ENCODE assay signal across 28 mouse cellular contexts in the genomic region with DNA sequence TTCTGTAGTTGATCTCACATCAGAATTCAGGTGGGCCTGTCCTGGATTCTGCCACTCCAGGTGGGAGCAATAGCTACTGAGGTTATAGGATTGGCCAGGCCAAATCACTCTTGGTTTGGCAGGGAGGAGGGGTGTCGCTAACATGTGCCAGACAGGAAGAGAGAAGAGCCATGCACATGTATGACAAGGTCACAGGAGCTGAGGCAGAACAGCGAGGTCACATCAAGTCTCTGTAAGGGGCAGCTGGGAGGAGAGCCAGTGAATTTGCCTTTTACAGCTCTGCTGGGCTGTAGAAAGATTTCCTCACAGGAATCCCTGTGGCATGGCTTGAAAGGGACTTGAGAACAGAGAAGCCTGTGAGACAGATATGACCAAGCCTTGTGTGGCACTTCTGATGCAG.
A peak's percentile ranks its signal among the peaks of the same experiment; 100 is the strongest.
DNase-seq lines count a peak whose midpoint lies in the region; ATAC-seq and TF ChIP-seq lines count a peak whose summit lies in the region.
"Had no signal": no experiment of that assay in that cellular context is flagged by ENCODE, and none has a peak within 500 bp of the region (broad histone marks: within the 10 kb centered on the region; RNA-seq: fewer than 3 reads in every experiment).

No protein-coding gene starts in this region.

- peak; percentile 47; the same call in 1 of the 2 replicates for ATAC-seq in heart, postnatal 0 days (ENCODE audit: insufficient read depth, low read depth)
- ATAC-seq: forebrain, embryonic 15.5 days; hindbrain, embryonic 16.5 days; intestine, embryonic 15.5 days; Patski had no signal

- H3K27me3 ChIP-seq in heart, postnatal 0 days (ENCODE audit: control insufficient read depth, insufficient read depth, low read length), result peaks cover 11% of the 10 kb centered on the region; the same call in 1 of the 2 replicates
- H3K27me3 ChIP-seq in CH12.LX (replicated peaks), result no peaks in the 10 kb centered on the region
- H3K27me3 ChIP-seq: forebrain, embryonic 12.5 days; forebrain, embryonic 15.5 days; intestine, embryonic 15.5 days; Patski had no signal

- no peak for TF ChIP-seq EP300 in heart, postnatal 0 days (IDR thresholded peaks at IDR 0.05; ENCODE audit: low read depth)
- TF ChIP-seq EP300 in CH12.LX (IDR thresholded peaks at IDR 0.05; ENCODE audit: low read length), result no peak

- no peak for TF ChIP-seq CTCF in heart, postnatal 0 days (IDR thresholded peaks at IDR 0.05; ENCODE audit: low read depth)
- no peak for TF ChIP-seq CTCF in CH12.LX (conservative IDR thresholded peaks at IDR 0.05 in 1 of 2, IDR thresholded peaks at IDR 0.05 in 1 of 2; ENCODE audit: low read depth in 2 of 2, low read length in 2 of 2)

- in situ Hi-C loops in CH12.LX (cut with MboI; ENCODE audit: low pct_ligation_motif_present, low pct_unique_long_range_greater_than_20kb, low sequenced_read_pairs), result no loop called here

- H3K27ac ChIP-seq in heart, postnatal 0 days (ENCODE audit: low read depth), result 0 out of 2 replicates have a peak overlapping the region, but pooled peaks have one; percentile 0
- no peak overlapping the region for H3K27ac ChIP-seq in CH12.LX (ENCODE audit: insufficient read depth, low read depth)
- H3K27ac ChIP-seq: embryonic facial prominence, embryonic 10.5 days; embryonic facial prominence, embryonic 13.5 days; forebrain, embryonic 12.5 days; forebrain, embryonic 15.5 days; heart, adult 2 months; heart, embryonic 10.5 days; heart, embryonic 13.5 days; hindbrain, embryonic 10.5 days; hindbrain, embryonic 13.5 days; intestine, embryonic 15.5 days had no signal

- no peaks in the 10 kb centered on the region for H3K36me3 ChIP-seq in heart, postnatal 0 days (replicated peaks; ENCODE audit: control insufficient read depth, insufficient read depth, low read length)
- no peaks in the 10 kb centered on the region for H3K36me3 ChIP-seq in CH12.LX (replicated peaks in 1 of 2; ENCODE audit: control insufficient read depth in 1 of 2, insufficient read depth in 1 of 2, low read length in 1 of 2)
- H3K36me3 ChIP-seq: embryonic facial prominence, embryonic 10.5 days; embryonic facial prominence, embryonic 13.5 days; forebrain, embryonic 12.5 days; forebrain, embryonic 15.5 days; G1E; heart, embryonic 10.5 days; heart, embryonic 13.5 days; hindbrain, embryonic 10.5 days; hindbrain, embryonic 13.5 days; intestine, embryonic 15.5 days had no signal

- TF ChIP-seq RAD21 in CH12.LX (IDR thresholded peaks at IDR 0.05; ENCODE audit: low read depth, low read length), result no peak

- no peak for TF ChIP-seq POLR2A in CH12.LX (IDR thresholded peaks at IDR 0.05; ENCODE audit: low read depth, low read length)

- WGBS in heart, postnatal 0 days, result 54% methylated on average over 2 of the region's 2 CpGs

- no peak overlapping the region for H3K9ac ChIP-seq in heart, postnatal 0 days (replicated peaks; ENCODE audit: low read depth, low read length)
- H3K9ac ChIP-seq in CH12.LX (ENCODE audit: insufficient read depth, low read depth), result no peak overlapping the region
- H3K9ac ChIP-seq: embryonic facial prominence, embryonic 13.5 days; forebrain, embryonic 12.5 days; forebrain, embryonic 15.5 days; heart, embryonic 13.5 days; hindbrain, embryonic 13.5 days; intestine, embryonic 15.5 days had no signal

- no peak overlapping the region for H3K4me2 ChIP-seq in heart, postnatal 0 days (ENCODE audit: low read depth, low read length)
- H3K4me2 ChIP-seq in CH12.LX (ENCODE audit: insufficient read depth, low read depth, poor library complexity, severe bottlenecking), result 0 out of 2 replicates have a peak overlapping the region, but pooled peaks have one; percentile 21
- H3K4me2 ChIP-seq: embryonic facial prominence, embryonic 13.5 days; forebrain, embryonic 12.5 days; forebrain, embryonic 15.5 days; heart, embryonic 13.5 days; hindbrain, embryonic 13.5 days; intestine, embryonic 15.5 days had no signal

- no peak overlapping the region for H3K4me3 ChIP-seq in heart, postnatal 0 days (ENCODE audit: low read depth, low read length)
- H3K4me3 ChIP-seq in CH12.LX (replicated peaks in 1 of 3; ENCODE audit: low read depth in 2 of 3, low read length in 2 of 3, poor library complexity in 1 of 3), result no peak overlapping the region
- H3K4me3 ChIP-seq: embryonic facial prominence, embryonic 10.5 days; embryonic facial prominence, embryonic 13.5 days; erythroblast, embryonic 14.5 days; forebrain, embryonic 12.5 days; forebrain, embryonic 15.5 days; heart, adult 2 months; heart, embryonic 10.5 days; heart, embryonic 13.5 days; hindbrain, embryonic 10.5 days; hindbrain, embryonic 13.5 days; intestine, embryonic 15.5 days had no signal

- dilution Hi-C loops in CH12.LX (cut with MboI; ENCODE audit: extremely low pct_ligation_motif_present, extremely low pct_unique_long_range_greater_than_20kb, low sequenced_read_pairs), result no loop called here

- peak; percentile 51 for DNase-seq in adrenal gland, adult 2 months
- no peak for DNase-seq in adrenal gland, postnatal 4 days (ENCODE audit: low spot score in 2 of 2)
- DNase-seq in heart, postnatal 0 days (ENCODE audit: low spot score), result peak; percentile 22
- no peak for DNase-seq in heart, postnatal 4 days
- no peak for DNase-seq in CH12.LX (ENCODE audit: extremely low read depth)
- no peak for DNase-seq in yolk sac, embryonic 10.5 days (ENCODE audit: low spot score)
- DNase-seq: cerebellum, adult 11-12 months; cerebellum, adult 8-10 months; cerebellum, postnatal 10 days; cerebellum, postnatal 36 days; embryo, embryonic 11 days; gastrocnemius, postnatal 10 days; gastrocnemius, postnatal 36 days; heart, adult 2 months; kidney, adult 11 months had no signal

- no peaks in the 10 kb centered on the region for H3K9me3 ChIP-seq in heart, postnatal 0 days (replicated peaks; ENCODE audit: control insufficient read depth, low read length)
- H3K9me3 ChIP-seq in CH12.LX (replicated peaks; ENCODE audit: low read length), result no peaks in the 10 kb centered on the region
- H3K9me3 ChIP-seq: embryonic facial prominence, embryonic 10.5 days; embryonic facial prominence, embryonic 13.5 days; forebrain, embryonic 12.5 days; forebrain, embryonic 15.5 days; heart, embryonic 10.5 days; heart, embryonic 13.5 days; hindbrain, embryonic 10.5 days; hindbrain, embryonic 13.5 days; intestine, embryonic 15.5 days had no signal

- no peaks in the 10 kb centered on the region for H3K4me1 ChIP-seq in heart, postnatal 0 days (ENCODE audit: control insufficient read depth, insufficient read depth)
- peaks cover 0 to 4% of the 10 kb centered on the region in 2 experiments; a peak in 2 of 4 replicates for H3K4me1 ChIP-seq in CH12.LX (ENCODE audit: control insufficient read depth in 1 of 2, insufficient read depth in 2 of 2)

- H3K79me2 ChIP-seq in CH12.LX (replicated peaks; ENCODE audit: control insufficient read depth, extremely low read depth, insufficient read depth, poor library complexity, severe bottlenecking), result no peaks in the 10 kb centered on the region

TF ChIP-seq in CH12.LX, 34 proteins besides CTCF, POLR2A, EP300 and RAD21:
- TF ChIP-seq USF1 (IDR thresholded peaks at IDR 0.05; ENCODE audit: low read depth, low read length) (no peak), ZNF384 (IDR thresholded peaks at IDR 0.05; ENCODE audit: low read depth, low read length) (no peak), SIN3A (IDR thresholded peaks at IDR 0.05; ENCODE audit: low read length) (no peak), IRF4 (IDR thresholded peaks at IDR 0.05; ENCODE audit: low read depth, low read length) (no peak), GABPA (IDR thresholded peaks at IDR 0.05; ENCODE audit: insufficient replicate concordance, low read depth, low read length) (no peak)

Comparison
In these comparisons a context has a peak if more than half of its experiments do, and no peak if none do; other contexts are left out.
1. DNase-seq: peak in adrenal gland, adult 2 months (single experiment) and heart, postnatal 0 days (single experiment); none in adrenal gland, postnatal 4 days (0 of 2), heart, postnatal 4 days (single experiment), CH12.LX (single experiment) and yolk sac, embryonic 10.5 days (single experiment).